Mouse (Mus musculus) C2C12 (cell line): ENCODE measurements at regions not wholly inside any gene's neighbourhood (a gene's known extent, or its start where the extent isn't known, plus 50 kb on each side); places are given as distances from the start of the nearest gene placed in this dataset.

Source experiments
- H3K27me3 ChIP-seq: one replicate; pipeline ENCODE4 v1.6.1; 2011; ENCODE audit not compliant: control insufficient read depth, insufficient read depth, insufficient read length
- H3K36me3 ChIP-seq: one replicate; pipeline ENCODE4 v1.6.1; 2011; ENCODE audit not compliant: control insufficient read depth, insufficient read depth
- H3K4me3 ChIP-seq: one replicate; pipeline ENCODE4 v1.5.1; 2011; ENCODE audit warnings: mild to moderate bottlenecking, control low read depth; ENCODE audit not compliant: poor library complexity, insufficient read depth, severe bottlenecking
- H3K79me2 ChIP-seq: one replicate; pipeline ENCODE4 v1.6.1; 2011; ENCODE audit not compliant: control insufficient read depth, insufficient read depth
- H3K79me3 ChIP-seq: one replicate; pipeline ENCODE4 v1.6.1; 2011; ENCODE audit warnings: low read depth, control low read depth
- H3ac ChIP-seq: one replicate; pipeline ENCODE3; 2011; ENCODE audit warnings: low read depth; ENCODE audit not compliant: control insufficient read depth, insufficient read length
- CEBPB ChIP-seq: IDR thresholded peaks from one replicate; pipeline ENCODE4 v1.6.1; 2011; ENCODE audit warnings: low read depth, mild to moderate bottlenecking, control low read depth, moderate library complexity
- CTCF ChIP-seq: IDR thresholded peaks from one replicate; pipeline ENCODE4 v1.5.1; 2011; ENCODE audit not compliant: control insufficient read depth, insufficient read depth, insufficient read length
- FOSL1 ChIP-seq: IDR thresholded peaks from one replicate; pipeline ENCODE4 v1.8.0; 2011; ENCODE audit warnings: mild to moderate bottlenecking, low read length; ENCODE audit not compliant: poor library complexity, insufficient read depth, severe bottlenecking
- MAX ChIP-seq: IDR thresholded peaks from one replicate; pipeline ENCODE4 v1.6.1; 2011; ENCODE audit warnings: mild to moderate bottlenecking, control low read depth
- MYOD1 ChIP-seq: IDR thresholded peaks from one replicate; pipeline ENCODE4 v1.6.1; 2011; ENCODE audit warnings: low read depth; ENCODE audit not compliant: control insufficient read depth, insufficient read length
- MYOG ChIP-seq: IDR thresholded peaks from one replicate; pipeline ENCODE4 v1.6.1; 2011; ENCODE audit not compliant: control insufficient read depth, insufficient read length; ENCODE audit errors: extremely low read depth
- USF1 ChIP-seq: IDR thresholded peaks from one replicate; pipeline ENCODE4 v1.6.1; 2011; ENCODE audit warnings: low read depth, mild to moderate bottlenecking, control low read depth, moderate library complexity

GRCm38 (mm10) chr3:105191303-105191702 lies 124.7 kb downstream of the 4930564D02Rik start:
- H3K4me3 ChIP-seq = no peak overlapping the region
- H3K36me3 ChIP-seq = no peaks in the 10 kb centered on the region
- TF ChIP-seq MYOG = no peak
- no peak for TF ChIP-seq CTCF
- H3K79me2 ChIP-seq = no peaks in the 10 kb centered on the region
- H3K79me3 ChIP-seq = no peaks in the 10 kb centered on the region
- no peaks in the 10 kb centered on the region for H3K27me3 ChIP-seq
- H3ac ChIP-seq = no peak overlapping the region

- H3K79me3 ChIP-seq = no peaks in the 10 kb centered on the region
- no peak overlapping the region for H3ac ChIP-seq
- H3K79me2 ChIP-seq = no peaks in the 10 kb centered on the region
- no peak overlapping the region for H3K4me3 ChIP-seq
- no peaks in the 10 kb centered on the region for H3K27me3 ChIP-seq
- no peaks in the 10 kb centered on the region for H3K36me3 ChIP-seq
- TF ChIP-seq MYOD1 = no peak
- no peak for TF ChIP-seq FOSL1
- TF ChIP-seq MAX = no peak
- no peak for TF ChIP-seq CEBPB
- TF ChIP-seq MYOG = no peak
- TF ChIP-seq CTCF = no peak
- no peak for TF ChIP-seq USF1
Observed at GRCm38 (mm10) chr3:105191830-105192229, 125.2 kb downstream of the 4930564D02Rik start.

GRCm38 (mm10) chr3:105200735-105201134 lies 134.1 kb downstream of the 4930564D02Rik start:
- H3ac ChIP-seq = no peak overlapping the region
- TF ChIP-seq MYOD1 = no peak
- TF ChIP-seq FOSL1 = no peak
- H3K27me3 ChIP-seq = no peaks in the 10 kb centered on the region
- no peaks in the 10 kb centered on the region for H3K79me3 ChIP-seq
- no peak overlapping the region for H3K4me3 ChIP-seq
- H3K36me3 ChIP-seq = no peaks in the 10 kb centered on the region
- no peaks in the 10 kb centered on the region for H3K79me2 ChIP-seq

GRCm38 (mm10) chr3:105209164-105209563 lies 142.5 kb downstream of the 4930564D02Rik start:
- no peaks in the 10 kb centered on the region for H3K36me3 ChIP-seq
- TF ChIP-seq MAX = no peak
- TF ChIP-seq FOSL1 = no peak
- TF ChIP-seq MYOD1 = no peak
- no peak for TF ChIP-seq MYOG
- TF ChIP-seq USF1 = no peak
- TF ChIP-seq CTCF = no peak
- TF ChIP-seq CEBPB = no peak
- no peak overlapping the region for H3K4me3 ChIP-seq
- no peaks in the 10 kb centered on the region for H3K79me3 ChIP-seq
- H3K79me2 ChIP-seq = no peaks in the 10 kb centered on the region
- no peaks in the 10 kb centered on the region for H3K27me3 ChIP-seq
- H3ac ChIP-seq = no peak overlapping the region

GRCm38 (mm10) chr3:105211023-105211422 lies 144.4 kb downstream of the 4930564D02Rik start:
- Histone ChIP-seq H3K79me3 (no peaks in the 10 kb centered on the region), H3K36me3 (no peaks in the 10 kb centered on the region), H3K79me2 (no peaks in the 10 kb centered on the region), H3ac (no peak overlapping the region), H3K4me3 (no peak overlapping the region), H3K27me3 (no peaks in the 10 kb centered on the region)
- TF ChIP-seq CTCF (no peak), MYOG (no peak), USF1 (no peak), MYOD1 (no peak), MAX (no peak), CEBPB (no peak), FOSL1 (no peak)

- Histone ChIP-seq H3ac (no peak overlapping the region), H3K27me3 (no peaks in the 10 kb centered on the region), H3K79me2 (no peaks in the 10 kb centered on the region), H3K36me3 (no peaks in the 10 kb centered on the region), H3K4me3 (no peak overlapping the region), H3K79me3 (no peaks in the 10 kb centered on the region)
- TF ChIP-seq CTCF (no peak), FOSL1 (no peak), USF1 (no peak), MYOD1 (no peak)
Observed at GRCm38 (mm10) chr3:105211726-105212125, 145.1 kb downstream of the 4930564D02Rik start.

GRCm38 (mm10) chr3:105214867-105215266 lies 148.2 kb downstream of the 4930564D02Rik start:
- H3K79me3 ChIP-seq = no peaks in the 10 kb centered on the region
- no peaks in the 10 kb centered on the region for H3K36me3 ChIP-seq
- no peak overlapping the region for H3K4me3 ChIP-seq
- TF ChIP-seq USF1 = peak; percentile 24
- TF ChIP-seq MYOD1 = peak; percentile 60
- no peak for TF ChIP-seq FOSL1
- H3K27me3 ChIP-seq = no peaks in the 10 kb centered on the region
- H3K79me2 ChIP-seq = no peaks in the 10 kb centered on the region
- no peak overlapping the region for H3ac ChIP-seq
